Mouse (Mus musculus) effector memory CD4-positive, alpha-beta T cell, adult 5 months (primary cell): ENCODE measurements around the gene Vmn1r194. TPM values are rescaled to one million over a fixed set of nuclear protein-coding genes. Genes with fewer than 3 reads are reported as not detected.

Source experiments
- polyA plus RNA-seq: library from polyadenylated mRNA; unstranded; fragments of 100-300 nt; shearing (Covaris generic); gene quantifications from one replicate; pipeline ENCODE4 v1.2.1, GENCODE M21; 2017

Vmn1r194 gene
- polyA plus RNA-seq, result not detected

DNA sequence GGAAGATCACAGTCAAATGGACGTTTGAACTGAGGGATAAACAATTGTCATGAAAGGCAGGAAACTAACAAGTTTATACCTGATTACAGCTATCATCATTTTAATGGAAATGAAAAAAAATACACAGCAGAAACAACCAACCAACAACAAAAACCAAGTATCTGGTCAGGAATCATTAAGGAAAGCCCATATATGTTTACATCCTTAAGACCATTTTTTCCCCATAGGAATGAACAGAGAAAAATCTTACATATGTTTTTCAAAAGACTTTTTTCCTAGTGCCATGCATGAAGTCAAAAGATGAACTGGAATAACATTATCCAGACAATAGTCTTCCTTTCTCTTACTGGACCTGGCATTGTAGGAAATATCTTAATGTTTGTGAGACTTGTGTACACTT is at the start of gene Vmn1r194:
TSS of gene Vmn1r194 (plus strand) at position 301 of the 400 bp plus-strand sequence.

DNA sequence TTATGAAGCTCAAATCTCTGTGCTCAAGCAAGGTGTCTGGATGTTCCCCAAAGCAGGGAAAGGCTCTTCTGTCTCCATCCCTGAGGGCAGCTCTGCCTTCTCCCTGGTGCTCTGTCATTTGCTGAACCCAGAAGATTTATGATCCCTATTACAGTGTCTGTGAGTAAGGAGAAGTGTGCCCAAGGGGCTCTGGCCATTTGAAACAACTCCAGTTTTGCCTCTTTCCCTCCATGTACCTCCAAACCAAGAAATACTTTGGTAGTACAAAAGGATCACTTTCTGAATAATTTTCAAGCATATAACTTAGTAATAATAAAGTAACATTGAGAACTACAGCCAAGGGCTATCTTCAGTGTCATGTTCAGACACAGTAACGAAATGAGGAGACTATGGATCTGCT is 21.0 kb upstream of the Vmn1r194 start, which contains the start of gene Vmn1r193:
TSS of gene Vmn1r193 (minus strand) at position 101 of the 400 bp plus-strand sequence.

DNA sequence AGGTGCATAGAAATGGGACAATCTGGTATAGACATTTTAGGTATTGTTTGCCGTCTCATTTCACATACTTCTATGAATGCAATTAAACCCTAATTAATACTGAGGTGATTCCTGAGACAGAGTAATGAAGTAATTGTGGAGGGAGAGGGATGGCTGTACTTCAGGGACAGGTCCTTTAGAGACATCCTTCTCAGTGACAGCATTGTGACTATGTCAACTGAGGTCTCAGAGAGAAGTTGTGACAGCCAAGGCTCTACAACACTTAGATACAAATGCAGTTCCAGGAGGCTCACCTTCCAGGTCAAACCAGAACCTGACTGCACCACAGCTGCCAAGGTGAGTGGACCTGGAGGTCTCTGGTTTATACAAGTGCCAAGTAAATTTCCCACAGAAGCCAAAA is 26.2 kb downstream of the Vmn1r194 start, which contains the start of gene Vmn1r195:
TSS of gene Vmn1r195 (plus strand) at position 301 of the 400 bp plus-strand sequence.

DNA sequence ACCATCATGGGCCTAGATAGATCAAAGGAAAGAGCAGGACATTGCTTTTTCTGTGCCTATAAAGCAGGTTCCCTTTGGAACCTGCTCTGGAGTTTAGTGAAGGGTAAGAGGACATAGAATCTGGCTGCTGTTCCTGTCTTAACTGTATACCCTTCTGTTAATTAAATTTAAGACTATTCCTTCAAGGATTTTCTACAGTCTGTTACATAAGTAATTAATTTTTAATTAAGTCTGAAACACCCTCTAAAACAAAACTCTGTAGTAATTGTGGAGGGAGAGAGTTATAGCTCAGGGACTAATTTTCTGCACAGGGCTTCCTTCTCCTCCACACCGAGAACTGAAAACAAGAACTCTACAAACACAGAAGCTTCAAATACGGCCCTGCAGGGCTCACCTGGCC is 45.6 kb downstream of the Vmn1r194 start, which contains the start of gene Vmn1r196:
TSS of gene Vmn1r196 (plus strand) at position 301 of the 400 bp plus-strand sequence.

Other genes starting within 250 kb of the Vmn1r194 start
- 1.3 TPM for gene Prss16, start 234.5 kb upstream of the Vmn1r194 start, polyA plus RNA-seq
- 6.2 TPM for gene Hist1h2ah, start 208.6 kb upstream of the Vmn1r194 start, polyA plus RNA-seq
- not detected for gene Hist1h2bk, start 208.3 kb upstream of the Vmn1r194 start, polyA plus RNA-seq
- gene Hist1h4i, start 202.9 kb upstream of the Vmn1r194 start, polyA plus RNA-seq, result 12.0 TPM
- 2.9 TPM for gene Hist1h2ag, start 201.3 kb upstream of the Vmn1r194 start, polyA plus RNA-seq
- gene Hist1h2bj, start 201.0 kb upstream of the Vmn1r194 start, polyA plus RNA-seq, result not detected
- not detected for gene Vmn1r188, start 159.8 kb upstream of the Vmn1r194 start, polyA plus RNA-seq
- not detected for gene Vmn1r189, start 138.4 kb upstream of the Vmn1r194 start, polyA plus RNA-seq
- 0.10 TPM for gene Vmn1r191, start 60.2 kb upstream of the Vmn1r194 start, polyA plus RNA-seq
- not detected for gene Vmn1r192, start 53.1 kb upstream of the Vmn1r194 start, polyA plus RNA-seq
- gene Vmn1r193, start 21.1 kb upstream of the Vmn1r194 start, polyA plus RNA-seq, result not detected
- gene Vmn1r195, start 26.3 kb downstream of the Vmn1r194 start, polyA plus RNA-seq, result not detected
- not detected for gene Vmn1r196, start 45.7 kb downstream of the Vmn1r194 start, polyA plus RNA-seq
- gene Vmn1r197, start 80.4 kb downstream of the Vmn1r194 start, polyA plus RNA-seq, result not detected
- gene Vmn1r198, start 106.1 kb downstream of the Vmn1r194 start, polyA plus RNA-seq, result 0.14 TPM
- gene Vmn1r199, start 135.6 kb downstream of the Vmn1r194 start, polyA plus RNA-seq, result not detected
- gene Vmn1r200, start 146.2 kb downstream of the Vmn1r194 start, polyA plus RNA-seq, result 0.10 TPM
- not detected for gene Vmn1r201, start 227.7 kb downstream of the Vmn1r194 start, polyA plus RNA-seq